Mouse (Mus musculus): ENCODE measurements around the gene Wdr47. TPM values are rescaled to one million over a fixed set of nuclear protein-coding genes. Genes with fewer than 3 reads are reported as not detected.
A peak's percentile ranks its signal among the peaks of the same experiment; 100 is the strongest.

The Wdr47 gene
- polyA plus RNA-seq, 1 experiment, result 2.9 TPM

DNA sequence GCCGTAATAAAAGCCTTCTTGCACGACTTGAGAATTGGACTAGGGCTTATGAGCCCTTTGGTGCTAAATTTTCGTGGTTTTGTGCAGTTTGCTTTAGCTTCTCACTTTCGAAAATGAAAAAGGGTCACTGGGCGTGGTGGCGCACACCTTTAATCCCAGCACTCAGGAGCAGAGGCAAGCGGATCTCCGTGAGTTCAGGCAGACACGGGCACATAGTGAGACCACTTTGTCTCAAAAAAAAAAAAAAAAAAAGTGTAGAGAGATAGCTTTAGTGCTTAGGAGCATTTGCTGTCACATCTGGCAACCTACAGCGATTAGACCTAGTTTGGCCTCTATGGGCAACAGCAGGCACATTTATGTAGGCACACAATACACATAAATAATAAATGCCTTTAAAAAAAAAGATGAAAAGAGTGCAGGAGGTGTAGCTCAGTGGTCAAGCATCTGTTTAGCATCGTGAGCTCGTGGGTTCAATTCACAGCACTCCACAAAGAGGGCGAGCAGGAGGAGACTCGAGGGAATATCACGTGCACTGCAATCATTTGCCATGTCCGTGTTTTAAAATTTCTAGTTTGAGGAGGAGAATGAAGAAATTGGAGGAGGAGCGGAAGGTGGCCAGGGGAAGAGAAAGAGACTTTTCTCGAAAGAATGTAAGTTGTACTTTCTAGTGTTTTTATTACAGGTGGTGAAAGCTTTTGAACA is 18.6 kb upstream of the Wdr47 start:
- Histone ChIP-seq H3K27ac (ENCODE audit: insufficient read depth, low read length) (no peak overlapping the region), H3K36me3 (ENCODE audit: control insufficient read depth, insufficient read depth, low read length) (no peaks in the 10 kb centered on the region), H3K4me1 (ENCODE audit: control insufficient read depth, insufficient read depth, insufficient read length) (peaks cover 7% of the 10 kb centered on the region), H3K4me3 (ENCODE audit: extremely low read depth, insufficient read depth, insufficient read length) (peak overlapping the region; percentile 83), H3K27me3 (ENCODE audit: control insufficient read depth, insufficient read depth, low read length) (no peaks in the 10 kb centered on the region; the same call in 1 of the 2 replicates)
- WGBS, result 34% methylated on average over 18 of the region's 18 CpGs
- DNase-seq (ENCODE audit: low read depth in 1 of 2, low spot score in 2 of 2), result no peak
- no peak for TF ChIP-seq POLR2A (IDR thresholded peaks at IDR 0.05; ENCODE audit: low read depth, low read length)
- TF ChIP-seq CTCF (IDR thresholded peaks at IDR 0.05; ENCODE audit: extremely low read depth, insufficient read depth, insufficient read length, insufficient replicate concordance), result no peak

DNA sequence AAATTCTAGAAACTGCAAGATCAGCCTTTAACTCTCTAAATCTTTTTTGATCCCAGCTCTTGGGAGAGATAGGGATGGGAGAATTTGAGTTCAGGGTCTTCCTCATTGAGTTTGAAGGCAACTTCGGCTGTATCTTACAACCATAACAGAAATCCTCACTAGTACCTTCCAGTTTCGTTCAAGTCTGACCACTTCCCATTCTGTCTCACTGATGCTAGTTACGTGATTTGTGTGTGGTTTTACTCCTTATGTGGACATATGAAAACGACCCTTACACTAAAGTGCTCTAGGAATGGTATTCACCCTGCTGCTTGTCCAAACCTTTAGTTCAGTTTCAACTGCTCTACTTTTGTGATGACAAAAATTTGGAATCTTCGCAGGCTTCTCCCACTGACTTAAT is 17.1 kb upstream of the Wdr47 start:
- no peak for DNase-seq (ENCODE audit: low read depth in 1 of 2, low spot score in 2 of 2)
- Histone ChIP-seq H3K4me3 (ENCODE audit: extremely low read depth, insufficient read depth, insufficient read length) (no peak overlapping the region), H3K36me3 (ENCODE audit: control insufficient read depth, insufficient read depth, low read length) (no peaks in the 10 kb centered on the region), H3K27me3 (ENCODE audit: control insufficient read depth, insufficient read depth, low read length) (no peaks in the 10 kb centered on the region), H3K27ac (ENCODE audit: insufficient read depth, low read length) (no peak overlapping the region), H3K4me1 (ENCODE audit: control insufficient read depth, insufficient read depth, insufficient read length) (peaks cover 7% of the 10 kb centered on the region)
- TF ChIP-seq CTCF (IDR thresholded peaks at IDR 0.05; ENCODE audit: extremely low read depth, insufficient read depth, insufficient read length, insufficient replicate concordance), result no peak
- no peak for TF ChIP-seq POLR2A (IDR thresholded peaks at IDR 0.05; ENCODE audit: low read depth, low read length)
- 42% methylated on average over 5 of the region's 5 CpGs for WGBS

DNA sequence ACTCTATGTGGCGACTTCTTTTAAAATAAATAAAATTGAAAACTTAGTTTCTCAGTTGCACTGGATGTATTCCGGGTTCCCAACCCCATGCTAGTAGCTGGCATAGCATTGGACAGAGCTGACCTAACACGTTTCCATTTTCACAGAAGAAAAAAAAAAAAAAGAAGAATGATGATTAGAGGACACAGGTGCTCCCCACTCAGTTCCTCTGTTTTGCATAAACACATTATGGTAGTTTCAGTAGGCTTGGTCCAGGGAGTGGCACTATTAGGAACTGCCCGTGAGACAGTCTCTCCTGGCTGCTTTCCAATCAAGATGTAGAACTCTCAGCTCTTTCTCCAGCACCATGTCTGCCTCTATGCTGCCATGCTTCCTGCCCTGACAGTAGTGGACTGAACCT is 6.5 kb upstream of the Wdr47 start:
- WGBS, result 66% methylated on average over 4 of the region's 4 CpGs
- DNase-seq (ENCODE audit: low read depth in 1 of 2, low spot score in 2 of 2), result no peak
- H3K36me3 ChIP-seq (ENCODE audit: control insufficient read depth, insufficient read depth, low read length), result no peaks in the 10 kb centered on the region
- no peak overlapping the region for H3K4me3 ChIP-seq (ENCODE audit: extremely low read depth, insufficient read depth, insufficient read length)
- TF ChIP-seq POLR2A (IDR thresholded peaks at IDR 0.05; ENCODE audit: low read depth, low read length), result no peak
- no peak for TF ChIP-seq CTCF (IDR thresholded peaks at IDR 0.05; ENCODE audit: extremely low read depth, insufficient read depth, insufficient read length, insufficient replicate concordance)
- peaks cover 8% of the 10 kb centered on the region; the same call in 1 of the 2 replicates for H3K4me1 ChIP-seq (ENCODE audit: control insufficient read depth, insufficient read depth, insufficient read length)
- H3K27ac ChIP-seq (ENCODE audit: insufficient read depth, low read length), result no peak overlapping the region
- no peaks in the 10 kb centered on the region for H3K27me3 ChIP-seq (ENCODE audit: control insufficient read depth, insufficient read depth, low read length)

DNA sequence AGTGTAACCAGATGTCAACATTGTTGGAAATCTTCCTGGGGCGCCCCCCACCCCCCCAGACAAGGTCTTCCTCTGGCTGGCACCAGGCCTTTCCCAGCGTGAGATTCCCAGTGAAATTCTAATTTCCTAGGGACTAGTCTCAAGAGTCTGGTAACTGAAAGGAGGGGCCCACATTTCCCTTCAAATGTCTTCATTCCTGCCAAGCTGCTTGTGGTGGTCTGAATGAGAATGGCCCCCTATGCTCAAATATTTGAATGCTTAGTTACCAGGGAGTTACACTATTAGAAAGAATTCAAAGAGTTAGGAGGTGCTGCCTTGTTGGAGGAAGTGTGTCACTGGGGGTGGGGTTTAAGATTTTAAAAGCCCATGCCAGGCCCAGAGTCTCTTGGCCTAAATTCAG is 2.6 kb upstream of the Wdr47 start:
- peaks cover 14% of the 10 kb centered on the region for H3K4me1 ChIP-seq (ENCODE audit: control insufficient read depth, insufficient read depth, insufficient read length)
- H3K36me3 ChIP-seq (ENCODE audit: control insufficient read depth, insufficient read depth, low read length), result no peaks in the 10 kb centered on the region
- no peak for TF ChIP-seq POLR2A (IDR thresholded peaks at IDR 0.05; ENCODE audit: low read depth, low read length)
- no peak for TF ChIP-seq CTCF (IDR thresholded peaks at IDR 0.05; ENCODE audit: extremely low read depth, insufficient read depth, insufficient read length, insufficient replicate concordance)
- no peak for DNase-seq (ENCODE audit: low read depth in 1 of 2, low spot score in 2 of 2)
- no peaks in the 10 kb centered on the region for H3K27me3 ChIP-seq (ENCODE audit: control insufficient read depth, insufficient read depth, low read length)
- no peak overlapping the region for H3K27ac ChIP-seq (ENCODE audit: insufficient read depth, low read length)
- 77% methylated on average over 2 of the region's 2 CpGs for WGBS
- H3K4me3 ChIP-seq (ENCODE audit: extremely low read depth, insufficient read depth, insufficient read length), result no peak overlapping the region

- WGBS, result under 1% methylated on average over 61 of the region's 61 CpGs
- no peak for DNase-seq (ENCODE audit: low read depth in 1 of 2, low spot score in 2 of 2)
- TF ChIP-seq CTCF (IDR thresholded peaks at IDR 0.05; ENCODE audit: extremely low read depth, insufficient read depth, insufficient read length, insufficient replicate concordance) (no peak), POLR2A (IDR thresholded peaks at IDR 0.05; ENCODE audit: low read depth, low read length) (no peak)
Observed at GRCm38 (mm10) chr3:108591530-108592522, 747 bp downstream of the Wdr47 start.

GRCm38 (mm10) chr3:108608906-108609305 is 17.8 kb downstream of the Wdr47 start:
- no peak overlapping the region for H3K4me3 ChIP-seq (ENCODE audit: extremely low read depth, insufficient read depth, insufficient read length)
- H3K4me1 ChIP-seq (ENCODE audit: control insufficient read depth, insufficient read depth, insufficient read length), result 0 out of 2 replicates have a peak, but pooled peaks cover 3% of the 10 kb centered on the region
- no peak for TF ChIP-seq CTCF (IDR thresholded peaks at IDR 0.05; ENCODE audit: extremely low read depth, insufficient read depth, insufficient read length, insufficient replicate concordance)
- TF ChIP-seq POLR2A (IDR thresholded peaks at IDR 0.05; ENCODE audit: low read depth, low read length), result no peak
- H3K27ac ChIP-seq (ENCODE audit: insufficient read depth, low read length), result no peak overlapping the region
- H3K27me3 ChIP-seq (ENCODE audit: control insufficient read depth, insufficient read depth, low read length), result no peaks in the 10 kb centered on the region
- peaks cover 3% of the 10 kb centered on the region; the same call in 1 of the 2 replicates for H3K36me3 ChIP-seq (ENCODE audit: control insufficient read depth, insufficient read depth, low read length)
- WGBS, result 6% methylated on average over 3 of the region's 3 CpGs
- DNase-seq (ENCODE audit: low read depth in 1 of 2, low spot score in 2 of 2), result peak; percentile 8 to 16

More at GRCm38 (mm10) chr3:108591530-108592522, 747 bp downstream of the Wdr47 start:
- Histone ChIP-seq H3K27me3 (ENCODE audit: control insufficient read depth, insufficient read depth, low read length) (no peaks in the 10 kb centered on the region), H3K36me3 (ENCODE audit: control insufficient read depth, insufficient read depth, low read length) (no peaks in the 10 kb centered on the region), H3K27ac (ENCODE audit: insufficient read depth, low read length) (peak overlapping the region; percentile 60), H3K4me3 (ENCODE audit: extremely low read depth, insufficient read depth, insufficient read length) (peak overlapping the region; percentile 84), H3K4me1 (ENCODE audit: control insufficient read depth, insufficient read depth, insufficient read length) (peaks cover 5% of the 10 kb centered on the region)
